Mouse (Mus musculus): ENCODE data around the gene Pcif1. TPM values are rescaled to one million over a fixed set of nuclear protein-coding genes. Genes with fewer than 3 reads are reported as not detected.

Pcif1 gene
- polyA plus RNA-seq (2015; fragmentation: Nextera tagmentation; extraction: Ambion mirVana): 43.2 and 44.0 TPM in 2 replicates

DNA sequence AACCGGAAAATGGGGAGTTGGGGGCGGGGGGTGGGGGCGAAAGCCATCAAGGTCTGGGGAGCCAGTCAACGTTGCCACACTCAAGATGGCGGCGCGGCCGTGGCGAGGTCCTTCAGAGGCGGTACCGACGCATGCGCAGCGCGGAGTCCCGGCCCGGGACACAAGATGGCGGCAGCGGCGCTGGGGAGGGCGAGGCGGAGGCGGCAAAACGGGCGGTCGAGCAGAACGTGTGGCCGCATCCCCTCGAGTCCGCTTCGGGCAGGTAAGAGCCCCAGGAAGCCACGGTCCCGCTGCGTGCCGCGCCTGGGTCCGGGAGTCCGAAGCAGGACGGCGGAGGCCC is at the start of gene Pcif1:
Gene Pcif1 (plus strand): TSS at position 77 of the 340 bp plus-strand sequence.
- Histone ChIP-seq H3K9me3 (ENCODE audit: control insufficient read depth) (no peaks in the 10 kb centered on the region), H3K4me1 (replicated peaks; ENCODE audit: control insufficient read depth, insufficient read depth, low read length) (no peaks in the 10 kb centered on the region), H3K4me2 (replicated peaks; ENCODE audit: low read depth) (peak within 1 kb of the TSS; percentile 97), H3K36me3 (ENCODE audit: control insufficient read depth, insufficient read depth) (peaks cover 17% of the 10 kb centered on the region), H3K27me3 (replicated peaks; ENCODE audit: control insufficient read depth, insufficient read depth, low read length) (no peaks in the 10 kb centered on the region), H3K9ac (ENCODE audit: low read depth, low read length) (peak within 1 kb of the TSS; percentile 100), H3K27ac (ENCODE audit: low read depth, low read length) (peak within 1 kb of the TSS; percentile 100), H3K4me3 (ENCODE audit: low read depth, low read length) (peak within 1 kb of the TSS; percentile 98)
- WGBS: 1% methylated on average over 40 of the region's 40 CpGs
- ATAC-seq: peak; percentile 78
- TF ChIP-seq CTCF (IDR thresholded peaks at IDR 0.05; ENCODE audit: low read depth): 0 out of 2 replicates have a peak, but pooled peaks have one; percentile 30

- Histone ChIP-seq H3K9me3 (ENCODE audit: control insufficient read depth) (no peaks in the 10 kb centered on the region), H3K4me3 (ENCODE audit: low read depth, low read length) (no peak overlapping the region), H3K27me3 (replicated peaks; ENCODE audit: control insufficient read depth, insufficient read depth, low read length) (no peaks in the 10 kb centered on the region), H3K4me1 (replicated peaks; ENCODE audit: control insufficient read depth, insufficient read depth, low read length) (0 out of 2 replicates have a peak, but pooled peaks cover 3% of the 10 kb centered on the region), H3K4me2 (replicated peaks; ENCODE audit: low read depth) (no peak overlapping the region), H3K36me3 (ENCODE audit: control insufficient read depth, insufficient read depth) (peaks cover 22% of the 10 kb centered on the region), H3K27ac (ENCODE audit: low read depth, low read length) (no peak overlapping the region; the same call in 1 of the 2 replicates), H3K9ac (ENCODE audit: low read depth, low read length) (no peak overlapping the region)
- no peak for TF ChIP-seq CTCF (IDR thresholded peaks at IDR 0.05; ENCODE audit: low read depth)
- peak; percentile 22; the same call in 1 of the 2 replicates for ATAC-seq
- WGBS: 66% methylated on average over 10 of the region's 10 CpGs
Measured at GRCm38 (mm10) chr2:164831029-164831428, 48.1 kb upstream of the Pcif1 start.

GRCm38 (mm10) chr2:164832032-164832747 is 46.9 kb upstream of the Pcif1 start:
- Histone ChIP-seq H3K4me3 (ENCODE audit: low read depth, low read length) (no peak overlapping the region), H3K9me3 (ENCODE audit: control insufficient read depth) (no peaks in the 10 kb centered on the region), H3K4me1 (replicated peaks; ENCODE audit: control insufficient read depth, insufficient read depth, low read length) (0 out of 2 replicates have a peak, but pooled peaks cover 3% of the 10 kb centered on the region), H3K27ac (ENCODE audit: low read depth, low read length) (peak overlapping the region; percentile 83), H3K27me3 (replicated peaks; ENCODE audit: control insufficient read depth, insufficient read depth, low read length) (no peaks in the 10 kb centered on the region), H3K9ac (ENCODE audit: low read depth, low read length) (peak overlapping the region; percentile 61), H3K4me2 (replicated peaks; ENCODE audit: low read depth) (peak overlapping the region; percentile 92), H3K36me3 (ENCODE audit: control insufficient read depth, insufficient read depth) (peaks cover 21% of the 10 kb centered on the region)
- no peak for TF ChIP-seq CTCF (IDR thresholded peaks at IDR 0.05; ENCODE audit: low read depth)
- 53% methylated on average over 16 of the region's 16 CpGs for WGBS
- no peak for ATAC-seq

DNA sequence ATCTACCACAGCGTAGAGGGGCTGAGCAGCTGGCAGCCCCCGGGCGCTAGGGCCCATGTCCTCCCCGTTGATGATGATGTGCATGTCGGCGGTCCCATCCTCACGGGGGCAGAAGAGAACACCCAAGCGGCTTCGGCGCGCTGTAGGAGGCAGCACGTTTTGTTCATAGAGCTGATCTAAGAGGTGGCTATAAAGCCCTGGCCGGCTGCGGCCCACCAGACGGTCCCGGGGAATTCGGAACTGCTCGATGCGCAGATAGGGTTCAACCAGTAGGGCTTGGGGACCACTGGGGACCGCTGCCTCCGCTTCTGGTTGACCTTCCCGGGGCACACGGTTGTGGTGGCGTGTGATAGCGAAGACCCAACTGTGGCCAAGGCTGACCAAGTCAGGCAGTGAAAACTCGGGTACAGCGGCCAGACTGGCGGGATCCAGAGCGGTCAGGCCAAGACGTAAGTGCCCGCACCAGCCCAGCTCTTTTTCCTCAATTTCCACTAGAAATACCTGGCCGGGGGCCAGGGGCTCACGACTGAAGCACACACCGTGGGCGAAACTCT is 46.3 kb upstream of the Pcif1 start, which contains the start of gene Ctsa:
Gene Ctsa (plus strand): TSS at position 126 of the 554 bp plus-strand sequence.
- peaks cover 21% of the 10 kb centered on the region for H3K36me3 ChIP-seq (ENCODE audit: control insufficient read depth, insufficient read depth)
- peak; percentile 43 for ATAC-seq
- H3K4me3 ChIP-seq (ENCODE audit: low read depth, low read length): peak within 1 kb of the TSS; percentile 57
- H3K4me1 ChIP-seq (replicated peaks; ENCODE audit: control insufficient read depth, insufficient read depth, low read length): 0 out of 2 replicates have a peak, but pooled peaks cover 3% of the 10 kb centered on the region
- 1% methylated on average over 35 of the region's 35 CpGs for WGBS
- peak within 1 kb of the TSS; percentile 92 for H3K4me2 ChIP-seq (replicated peaks; ENCODE audit: low read depth)
- no peaks in the 10 kb centered on the region for H3K9me3 ChIP-seq (ENCODE audit: control insufficient read depth)
- H3K9ac ChIP-seq (ENCODE audit: low read depth, low read length): peak within 1 kb of the TSS; percentile 61
- peak; percentile 87 for TF ChIP-seq CTCF (IDR thresholded peaks at IDR 0.05; ENCODE audit: low read depth)
- H3K27me3 ChIP-seq (replicated peaks; ENCODE audit: control insufficient read depth, insufficient read depth, low read length): no peaks in the 10 kb centered on the region
- peak within 1 kb of the TSS; percentile 83 for H3K27ac ChIP-seq (ENCODE audit: low read depth, low read length)

DNA sequence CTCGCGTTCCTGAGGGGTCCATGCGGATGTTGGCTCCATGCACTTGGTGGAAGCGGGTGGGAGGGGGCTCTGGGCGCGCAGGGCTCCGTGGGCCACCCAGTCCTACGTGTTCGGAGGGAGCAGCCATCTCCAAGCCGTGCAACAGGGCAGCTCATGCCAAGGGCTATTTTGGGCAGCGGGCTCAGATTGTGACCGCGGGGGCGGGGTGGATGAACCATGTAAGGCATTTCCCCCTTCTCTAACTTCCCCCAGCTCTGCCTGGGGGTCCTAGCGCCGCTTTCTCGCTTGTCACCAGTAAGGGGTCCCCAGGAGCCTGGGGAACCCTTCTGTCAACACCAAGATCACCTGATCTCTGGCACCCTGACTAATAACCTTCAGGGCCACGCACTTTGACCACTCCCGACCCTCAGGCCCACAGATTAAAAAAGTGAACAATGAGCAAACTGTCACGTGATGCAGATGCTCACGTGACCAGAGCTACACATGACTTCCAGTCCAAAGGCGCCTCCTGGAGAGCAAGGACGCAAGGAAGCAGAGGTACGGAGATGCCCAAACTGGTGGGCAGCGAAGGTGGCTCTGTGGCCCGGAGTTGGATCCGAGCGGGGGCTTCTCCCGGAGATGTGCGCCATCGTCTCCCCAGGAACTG is 45.7 kb upstream of the Pcif1 start, which contains the start of gene Neurl2:
Gene Neurl2 (minus strand): TSS at position 143 of the 646 bp plus-strand sequence.
- under 1% methylated on average over 30 of the region's 31 CpGs for WGBS
- H3K27me3 ChIP-seq (replicated peaks; ENCODE audit: control insufficient read depth, insufficient read depth, low read length): no peaks in the 10 kb centered on the region
- no peaks in the 10 kb centered on the region for H3K9me3 ChIP-seq (ENCODE audit: control insufficient read depth)
- peak within 1 kb of the TSS; percentile 83 for H3K27ac ChIP-seq (ENCODE audit: low read depth, low read length)
- peak; percentile 52 for ATAC-seq
- 0 out of 2 replicates have a peak, but pooled peaks cover 3% of the 10 kb centered on the region for H3K4me1 ChIP-seq (replicated peaks; ENCODE audit: control insufficient read depth, insufficient read depth, low read length)
- peak within 1 kb of the TSS; percentile 57 for H3K4me3 ChIP-seq (ENCODE audit: low read depth, low read length)
- peak; percentile 48 for TF ChIP-seq CTCF (IDR thresholded peaks at IDR 0.05; ENCODE audit: low read depth)
- H3K9ac ChIP-seq (ENCODE audit: low read depth, low read length): peak within 1 kb of the TSS; percentile 61
- H3K4me2 ChIP-seq (replicated peaks; ENCODE audit: low read depth): peak within 1 kb of the TSS; percentile 92
- H3K36me3 ChIP-seq (ENCODE audit: control insufficient read depth, insufficient read depth): peaks cover 23% of the 10 kb centered on the region

- H3K27ac ChIP-seq (ENCODE audit: low read depth, low read length): peak overlapping the region; percentile 83
- no peak for ATAC-seq
- WGBS: 39% methylated on average over 8 of the region's 8 CpGs
- no peaks in the 10 kb centered on the region for H3K9me3 ChIP-seq (ENCODE audit: control insufficient read depth)
- H3K36me3 ChIP-seq (ENCODE audit: control insufficient read depth, insufficient read depth): peaks cover 34% of the 10 kb centered on the region
- TF ChIP-seq CTCF (IDR thresholded peaks at IDR 0.05; ENCODE audit: low read depth): peak; percentile 49
- peak overlapping the region; percentile 92 for H3K4me2 ChIP-seq (replicated peaks; ENCODE audit: low read depth)
- peak overlapping the region; percentile 57 for H3K4me3 ChIP-seq (ENCODE audit: low read depth, low read length)
- H3K9ac ChIP-seq (ENCODE audit: low read depth, low read length): peak overlapping the region; percentile 61
- H3K27me3 ChIP-seq (replicated peaks; ENCODE audit: control insufficient read depth, insufficient read depth, low read length): no peaks in the 10 kb centered on the region
- 0 out of 2 replicates have a peak, but pooled peaks cover 3% of the 10 kb centered on the region for H3K4me1 ChIP-seq (replicated peaks; ENCODE audit: control insufficient read depth, insufficient read depth, low read length)
Measured at GRCm38 (mm10) chr2:164834531-164834930, 44.6 kb upstream of the Pcif1 start.

Measured in intestine, postnatal 0 days (tissue).